Mouse (Mus musculus): ENCODE data around the gene Ddah1. TPM values are rescaled to one million over a fixed set of nuclear protein-coding genes. Genes with fewer than 3 reads are reported as not detected.

The Ddah1 gene
- total and polyA plus RNA-seq, 2 experiments = 43.1 to 80.8 TPM

- Histone ChIP-seq H3K9ac (ENCODE audit: low read depth, low read length) (no peak overlapping the region), H3K27ac (replicated peaks; ENCODE audit: insufficient read depth, low read depth, low read length) (no peak overlapping the region), H3K79me2 (ENCODE audit: control insufficient read depth, insufficient read depth, low read length) (peaks cover 7% of the 10 kb centered on the region; the same call in 1 of the 2 replicates), H3K4me3 (ENCODE audit: insufficient read depth, low read depth, low read length) (no peak overlapping the region), H3K27me3 (ENCODE audit: control insufficient read depth, insufficient read depth, low read length) (no peaks in the 10 kb centered on the region), H3K36me3 (ENCODE audit: control insufficient read depth, insufficient read depth, low read length) (no peaks in the 10 kb centered on the region), H3K4me1 (ENCODE audit: control insufficient read depth, insufficient read depth, low read length) (peaks cover 24% of the 10 kb centered on the region)
- 53% methylated on average over 5 of the region's 5 CpGs for WGBS
- DNase-seq (ENCODE audit: extremely low read depth, low read depth, low spot score) = peak; percentile 41
- TF ChIP-seq POLR2A (IDR thresholded peaks at IDR 0.05; ENCODE audit: extremely low read depth, insufficient read depth, low read length) = no peak
- TF ChIP-seq CTCF (IDR thresholded peaks at IDR 0.05; ENCODE audit: low read depth, low read length) = no peak
These were observed 21.0 kb downstream of the Ddah1 start for GRCm38 (mm10) chr3:145779279-145779973.

GRCm38 (mm10) chr3:145780784-145781442 lies 22.4 kb downstream of the Ddah1 start:
- TF ChIP-seq CTCF (IDR thresholded peaks at IDR 0.05; ENCODE audit: low read depth, low read length) (no peak; the same call in 1 of the 2 replicates), POLR2A (IDR thresholded peaks at IDR 0.05; ENCODE audit: extremely low read depth, insufficient read depth, low read length) (no peak)
- 31% methylated on average over 14 of the region's 14 CpGs for WGBS
- peak; percentile 84 for DNase-seq (ENCODE audit: extremely low read depth, low read depth, low spot score)

GRCm38 (mm10) chr3:145785244-145785643 lies 26.8 kb downstream of the Ddah1 start:
- no peak overlapping the region for H3K9ac ChIP-seq (ENCODE audit: low read depth, low read length)
- H3K4me3 ChIP-seq (ENCODE audit: insufficient read depth, low read depth, low read length) = no peak overlapping the region
- no peaks in the 10 kb centered on the region for H3K36me3 ChIP-seq (ENCODE audit: control insufficient read depth, insufficient read depth, low read length)
- H3K27me3 ChIP-seq (ENCODE audit: control insufficient read depth, insufficient read depth, low read length) = no peaks in the 10 kb centered on the region
- no peak for DNase-seq (ENCODE audit: extremely low read depth, low read depth, low spot score)
- H3K4me1 ChIP-seq (ENCODE audit: control insufficient read depth, insufficient read depth, low read length) = peaks cover 19% of the 10 kb centered on the region
- peaks cover 4% of the 10 kb centered on the region; the same call in 1 of the 2 replicates for H3K79me2 ChIP-seq (ENCODE audit: control insufficient read depth, insufficient read depth, low read length)
- 89% methylated on average over 7 of the region's 7 CpGs for WGBS
- H3K27ac ChIP-seq (replicated peaks; ENCODE audit: insufficient read depth, low read depth, low read length) = no peak overlapping the region
- no peak for TF ChIP-seq POLR2A (IDR thresholded peaks at IDR 0.05; ENCODE audit: extremely low read depth, insufficient read depth, low read length)
- TF ChIP-seq CTCF (IDR thresholded peaks at IDR 0.05; ENCODE audit: low read depth, low read length) = no peak

More at GRCm38 (mm10) chr3:145780784-145781442, 22.4 kb downstream of the Ddah1 start:
- Histone ChIP-seq H3K79me2 (ENCODE audit: control insufficient read depth, insufficient read depth, low read length) (peaks cover 7% of the 10 kb centered on the region; the same call in 1 of the 2 replicates), H3K27ac (replicated peaks; ENCODE audit: insufficient read depth, low read depth, low read length) (no peak overlapping the region; the same call in 1 of the 2 replicates), H3K4me3 (ENCODE audit: insufficient read depth, low read depth, low read length) (no peak overlapping the region), H3K36me3 (ENCODE audit: control insufficient read depth, insufficient read depth, low read length) (no peaks in the 10 kb centered on the region), H3K4me1 (ENCODE audit: control insufficient read depth, insufficient read depth, low read length) (peaks cover 17% of the 10 kb centered on the region), H3K27me3 (ENCODE audit: control insufficient read depth, insufficient read depth, low read length) (no peaks in the 10 kb centered on the region), H3K9ac (ENCODE audit: low read depth, low read length) (no peak overlapping the region; the same call in 1 of the 2 replicates)

- no peak for DNase-seq (ENCODE audit: extremely low read depth, low read depth, low spot score)
- peaks cover 23% of the 10 kb centered on the region for H3K4me1 ChIP-seq (ENCODE audit: control insufficient read depth, insufficient read depth, low read length)
- H3K4me3 ChIP-seq (ENCODE audit: insufficient read depth, low read depth, low read length) = no peak overlapping the region
- H3K79me2 ChIP-seq (ENCODE audit: control insufficient read depth, insufficient read depth, low read length) = peaks cover 4% of the 10 kb centered on the region; the same call in 1 of the 2 replicates
- TF ChIP-seq POLR2A (IDR thresholded peaks at IDR 0.05; ENCODE audit: extremely low read depth, insufficient read depth, low read length) (no peak), CTCF (IDR thresholded peaks at IDR 0.05; ENCODE audit: low read depth, low read length) (no peak)
- H3K27ac ChIP-seq (replicated peaks; ENCODE audit: insufficient read depth, low read depth, low read length) = no peak overlapping the region
- H3K9ac ChIP-seq (ENCODE audit: low read depth, low read length) = no peak overlapping the region
- WGBS = 93% methylated on average over 9 of the region's 9 CpGs
- no peaks in the 10 kb centered on the region for H3K36me3 ChIP-seq (ENCODE audit: control insufficient read depth, insufficient read depth, low read length)
- no peaks in the 10 kb centered on the region for H3K27me3 ChIP-seq (ENCODE audit: control insufficient read depth, insufficient read depth, low read length)
These were observed 28.8 kb downstream of the Ddah1 start for GRCm38 (mm10) chr3:145787303-145787702.

GRCm38 (mm10) chr3:145789114-145789513 lies 30.6 kb downstream of the Ddah1 start:
- TF ChIP-seq CTCF (IDR thresholded peaks at IDR 0.05; ENCODE audit: low read depth, low read length) (no peak), POLR2A (IDR thresholded peaks at IDR 0.05; ENCODE audit: extremely low read depth, insufficient read depth, low read length) (no peak)
- Histone ChIP-seq H3K27me3 (ENCODE audit: control insufficient read depth, insufficient read depth, low read length) (no peaks in the 10 kb centered on the region), H3K79me2 (ENCODE audit: control insufficient read depth, insufficient read depth, low read length) (no peaks in the 10 kb centered on the region; the same call in 1 of the 2 replicates), H3K4me1 (ENCODE audit: control insufficient read depth, insufficient read depth, low read length) (peaks cover 23% of the 10 kb centered on the region), H3K27ac (replicated peaks; ENCODE audit: insufficient read depth, low read depth, low read length) (no peak overlapping the region), H3K9ac (ENCODE audit: low read depth, low read length) (no peak overlapping the region), H3K4me3 (ENCODE audit: insufficient read depth, low read depth, low read length) (no peak overlapping the region), H3K36me3 (ENCODE audit: control insufficient read depth, insufficient read depth, low read length) (no peaks in the 10 kb centered on the region)
- 18% methylated on average over 7 of the region's 7 CpGs for WGBS
- DNase-seq (ENCODE audit: extremely low read depth, low read depth, low spot score) = peak; percentile 98
